14 mouse cellular contexts compared by ENCODE assay signal in the genomic region with DNA sequence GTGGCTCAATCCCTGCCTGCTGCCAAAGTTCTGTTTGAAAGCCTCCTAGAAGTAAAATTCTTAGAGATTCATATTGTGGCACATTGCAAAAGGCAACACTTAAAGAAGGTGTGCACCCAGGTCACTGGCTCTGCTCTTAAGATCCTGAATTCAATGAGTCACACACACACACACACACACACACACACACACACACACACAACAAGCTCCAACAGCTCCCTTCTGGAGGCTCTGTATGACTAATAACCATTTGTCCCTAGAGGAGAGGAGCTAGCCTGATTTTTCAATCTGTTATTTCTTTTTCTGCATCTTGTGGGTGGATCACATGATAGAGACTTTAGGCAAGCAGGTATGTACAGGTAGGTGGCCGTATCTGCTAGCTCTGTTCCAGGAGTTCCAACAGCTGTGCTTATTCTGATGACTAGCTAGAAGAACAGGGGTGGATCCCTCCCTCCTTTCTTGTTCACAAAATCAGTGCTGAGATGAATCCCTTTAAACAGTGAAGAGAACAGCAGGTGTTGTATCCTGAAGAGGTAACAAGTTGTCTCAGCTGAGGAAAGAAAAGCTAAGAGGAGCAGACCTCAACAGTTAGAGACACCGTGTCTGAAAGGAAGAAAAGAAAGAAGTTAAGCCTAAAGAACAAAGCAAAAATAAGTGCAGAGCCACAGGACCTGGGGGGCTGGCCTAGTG. TPM values are rescaled to one million over a fixed set of nuclear protein-coding genes. Genes with fewer than 3 reads are reported as not detected.
DNase-seq lines count a peak whose midpoint lies in the region; ATAC-seq and TF ChIP-seq lines count a peak whose summit lies in the region.
"Had no signal": no experiment of that assay in that cellular context is flagged by ENCODE, and none has a peak within 500 bp of the region (broad histone marks: within the 10 kb centered on the region; RNA-seq: fewer than 3 reads in every experiment).

No protein-coding gene starts in this region.

- no peaks in the 10 kb centered on the region for H3K36me3 ChIP-seq in embryonic facial prominence, embryonic 14.5 days (ENCODE audit: control insufficient read depth, insufficient read depth, low read length)
- no peaks in the 10 kb centered on the region for H3K36me3 ChIP-seq in embryonic facial prominence, embryonic 10.5 days (replicated peaks)
- no peaks in the 10 kb centered on the region for H3K36me3 ChIP-seq in liver, postnatal 0 days (replicated peaks; ENCODE audit: insufficient read depth, low read length)
- no peaks in the 10 kb centered on the region for H3K36me3 ChIP-seq in liver, embryonic 12.5 days
- H3K36me3 ChIP-seq in CH12.LX (replicated peaks in 1 of 2; ENCODE audit: control insufficient read depth in 1 of 2, insufficient read depth in 1 of 2, low read length in 1 of 2) = no peaks in the 10 kb centered on the region
- H3K36me3 ChIP-seq: limb, embryonic 10.5 days; midbrain, embryonic 15.5 days had no signal

- no peaks in the 10 kb centered on the region for H3K27me3 ChIP-seq in embryonic facial prominence, embryonic 14.5 days (replicated peaks; ENCODE audit: control insufficient read depth, insufficient read depth, low read length)
- H3K27me3 ChIP-seq in embryonic facial prominence, embryonic 10.5 days (replicated peaks; ENCODE audit: low read depth, poor library complexity, severe bottlenecking) = no peaks in the 10 kb centered on the region
- H3K27me3 ChIP-seq in liver, postnatal 0 days (ENCODE audit: insufficient read depth, low read length) = no peaks in the 10 kb centered on the region
- H3K27me3 ChIP-seq in liver, embryonic 12.5 days (replicated peaks) = no peaks in the 10 kb centered on the region
- no peaks in the 10 kb centered on the region for H3K27me3 ChIP-seq in CH12.LX (replicated peaks)
- H3K27me3 ChIP-seq: midbrain, embryonic 15.5 days had no signal

- TF ChIP-seq EP300 in liver, postnatal 0 days (IDR thresholded peaks at IDR 0.05; ENCODE audit: low read depth) = no peak
- no peak for TF ChIP-seq EP300 in CH12.LX (IDR thresholded peaks at IDR 0.05; ENCODE audit: low read length)

- H3K27ac ChIP-seq in embryonic facial prominence, embryonic 14.5 days (replicated peaks; ENCODE audit: low read depth, low read length) = no peak overlapping the region
- no peak overlapping the region for H3K27ac ChIP-seq in embryonic facial prominence, embryonic 10.5 days (replicated peaks)
- H3K27ac ChIP-seq in liver, postnatal 0 days (ENCODE audit: low read depth) = peak overlapping the region; percentile 66
- no peak overlapping the region for H3K27ac ChIP-seq in liver, embryonic 12.5 days
- peak overlapping the region; percentile 94 for H3K27ac ChIP-seq in CH12.LX (ENCODE audit: insufficient read depth, low read depth)
- H3K27ac ChIP-seq: limb, embryonic 10.5 days; midbrain, embryonic 15.5 days had no signal

- H3K4me1 ChIP-seq in embryonic facial prominence, embryonic 14.5 days (ENCODE audit: control insufficient read depth, insufficient read depth, low read length) = no peaks in the 10 kb centered on the region
- peaks cover 8% of the 10 kb centered on the region for H3K4me1 ChIP-seq in embryonic facial prominence, embryonic 10.5 days
- H3K4me1 ChIP-seq in liver, postnatal 0 days (ENCODE audit: insufficient read depth) = peaks cover 2% of the 10 kb centered on the region; the same call in 1 of the 2 replicates
- 0 out of 2 replicates have a peak, but pooled peaks cover 5% of the 10 kb centered on the region for H3K4me1 ChIP-seq in liver, embryonic 12.5 days
- peaks cover 10 to 31% of the 10 kb centered on the region in 2 experiments for H3K4me1 ChIP-seq in CH12.LX (ENCODE audit: control insufficient read depth in 1 of 2, insufficient read depth in 2 of 2)
- H3K4me1 ChIP-seq: limb, embryonic 10.5 days had no signal

- H3K9me3 ChIP-seq in embryonic facial prominence, embryonic 14.5 days (ENCODE audit: control insufficient read depth, low read length) = no peaks in the 10 kb centered on the region
- no peaks in the 10 kb centered on the region for H3K9me3 ChIP-seq in embryonic facial prominence, embryonic 10.5 days
- H3K9me3 ChIP-seq in liver, postnatal 0 days (ENCODE audit: low read length) = no peaks in the 10 kb centered on the region
- H3K9me3 ChIP-seq in liver, embryonic 12.5 days (replicated peaks) = no peaks in the 10 kb centered on the region
- H3K9me3 ChIP-seq in CH12.LX (replicated peaks; ENCODE audit: low read length) = no peaks in the 10 kb centered on the region
- H3K9me3 ChIP-seq: limb, embryonic 10.5 days; midbrain, embryonic 15.5 days had no signal

- H3K79me2 ChIP-seq in CH12.LX (replicated peaks; ENCODE audit: control insufficient read depth, extremely low read depth, insufficient read depth, poor library complexity, severe bottlenecking) = no peaks in the 10 kb centered on the region

- H3K4me2 ChIP-seq in embryonic facial prominence, embryonic 14.5 days (ENCODE audit: low read depth, low read length) = no peak overlapping the region
- H3K4me2 ChIP-seq in liver, postnatal 0 days (ENCODE audit: low read depth, low read length) = peak overlapping the region; percentile 47
- H3K4me2 ChIP-seq in liver, embryonic 12.5 days = no peak overlapping the region
- peak overlapping the region; percentile 99; the same call in 1 of the 2 replicates for H3K4me2 ChIP-seq in CH12.LX (ENCODE audit: insufficient read depth, low read depth, poor library complexity, severe bottlenecking)

- ATAC-seq in embryonic facial prominence, embryonic 14.5 days (ENCODE audit: low read depth) = no peak
- ATAC-seq in liver, postnatal 0 days = no peak
- ATAC-seq in liver, embryonic 12.5 days = no peak
- ATAC-seq in granulocyte monocyte progenitor cell, adult 5-6 weeks (replicated peaks; ENCODE audit: poor library complexity, severe bottlenecking) = peak; percentile 1; the same call in 1 of the 2 replicates
- no peak for ATAC-seq in activated CD4-positive, CD25-positive, alpha-beta regulatory T cell, adult 4 months

- no peak for TF ChIP-seq RAD21 in CH12.LX (IDR thresholded peaks at IDR 0.05; ENCODE audit: low read depth, low read length)

- in situ Hi-C loops in CH12.LX (cut with MboI; ENCODE audit: low pct_ligation_motif_present, low pct_unique_long_range_greater_than_20kb, low sequenced_read_pairs) = no loop called here

- dilution Hi-C loops in CH12.LX (cut with MboI; ENCODE audit: extremely low pct_ligation_motif_present, extremely low pct_unique_long_range_greater_than_20kb, low sequenced_read_pairs) = no loop called here

- no peak for TF ChIP-seq POLR2A in CH12.LX (IDR thresholded peaks at IDR 0.05; ENCODE audit: low read depth, low read length)

- no peak for TF ChIP-seq CTCF in liver, postnatal 0 days (IDR thresholded peaks at IDR 0.05; ENCODE audit: low read depth)
- TF ChIP-seq CTCF in CH12.LX (conservative IDR thresholded peaks at IDR 0.05 in 1 of 2, IDR thresholded peaks at IDR 0.05 in 1 of 2; ENCODE audit: low read depth in 2 of 2, low read length in 2 of 2) = no peak

- 45% methylated on average over 2 of the region's 2 CpGs for WGBS in embryonic facial prominence, embryonic 14.5 days
- WGBS in embryonic facial prominence, embryonic 10.5 days = 48% methylated on average over 2 of the region's 2 CpGs
- WGBS in liver, postnatal 0 days (ENCODE audit: insufficient replicate concordance) = 48% methylated on average over 2 of the region's 2 CpGs
- WGBS in liver, embryonic 12.5 days (ENCODE audit: insufficient replicate concordance) = 34% methylated on average over 2 of the region's 2 CpGs

- no peak overlapping the region for H3K9ac ChIP-seq in embryonic facial prominence, embryonic 14.5 days (ENCODE audit: low read depth, low read length)
- no peak overlapping the region for H3K9ac ChIP-seq in liver, postnatal 0 days (replicated peaks)
- H3K9ac ChIP-seq in liver, embryonic 12.5 days = no peak overlapping the region
- peak overlapping the region; percentile 10; the same call in 1 of the 2 replicates for H3K9ac ChIP-seq in CH12.LX (ENCODE audit: insufficient read depth, low read depth)
- H3K9ac ChIP-seq: midbrain, embryonic 15.5 days had no signal

- no peak overlapping the region for H3K4me3 ChIP-seq in embryonic facial prominence, embryonic 14.5 days (ENCODE audit: low read depth, low read length)
- H3K4me3 ChIP-seq in embryonic facial prominence, embryonic 10.5 days = no peak overlapping the region
- H3K4me3 ChIP-seq in liver, postnatal 0 days (ENCODE audit: low read depth, low read length) = no peak overlapping the region
- no peak overlapping the region for H3K4me3 ChIP-seq in liver, embryonic 12.5 days
- peak overlapping the region in 1 of 3 experiments; percentile 22 for H3K4me3 ChIP-seq in CH12.LX (replicated peaks in 1 of 3; ENCODE audit: low read depth in 2 of 3, low read length in 2 of 3, poor library complexity in 1 of 3)
- H3K4me3 ChIP-seq: limb, embryonic 10.5 days; midbrain, embryonic 15.5 days had no signal

- DNase-seq in embryonic facial prominence, embryonic 14.5 days (ENCODE audit: low spot score) = peak; percentile 5
- DNase-seq in embryonic facial prominence, embryonic 10.5 days (ENCODE audit: low spot score) = no peak
- DNase-seq in liver, postnatal 0 days = no peak
- DNase-seq in CH12.LX (ENCODE audit: extremely low read depth) = peak; percentile 19
- DNase-seq in Muller cell, postnatal 12 days (ENCODE audit: inconsistent ontology term) = no peak
- DNase-seq: adrenal gland, postnatal 25 days; cerebellum, adult 9-10 months; gastrocnemius, postnatal 14 days; lung, adult 2 months had no signal

TF ChIP-seq in CH12.LX, 34 proteins besides CTCF, POLR2A, EP300 and RAD21:
- peak; percentile 34; the same call in 1 of the 2 replicates for TF ChIP-seq IRF4 (IDR thresholded peaks at IDR 0.05; ENCODE audit: low read depth, low read length)
- no peak for TF ChIP-seq USF2 (conservative IDR thresholded peaks at IDR 0.05; ENCODE audit: low read depth, low read length)
- no peak for TF ChIP-seq KAT2A (IDR thresholded peaks at IDR 0.05; ENCODE audit: insufficient replicate concordance, low read length)

RNA-seq across cellular contexts. Expression of a gene that starts 27.2 kb away (rescaled TPM):
- polyA plus RNA-seq in embryonic facial prominence, embryonic 14.5 days (2014; fragmentation: Nextera tagmentation; extraction: Ambion mirVana) = 6.0 and 6.7 TPM in 2 replicates
- polyA plus RNA-seq in embryonic facial prominence, embryonic 10.5 days (2016; fragmentation: Nextera tagmentation; extraction: Ambion mirVana) = 5.8 and 6.2 TPM in 2 replicates
- polyA plus RNA-seq in liver, postnatal 0 days (2015; fragmentation: Nextera tagmentation; extraction: Ambion mirVana) = 1.1 and 1.9 TPM in 2 replicates
- 1.3 and 1.7 TPM in 2 replicates for polyA plus RNA-seq in liver, embryonic 12.5 days (2016; fragmentation: Nextera tagmentation; extraction: Ambion mirVana)
- total RNA-seq in CH12.LX (2012; rRNA removed) = 3.2 and 6.3 TPM in 2 replicates
- 3.4 and 4.0 TPM in 2 replicates for total RNA-seq in CH12.LX (2014; rRNA removed)
- polyA plus RNA-seq in CH12.LX (2012; ENCODE audit: insufficient read length, low read depth) = 2.2 and 2.3 TPM in 2 replicates
- not detected in 2 replicates for total RNA-seq in granulocyte monocyte progenitor cell, adult 5-6 weeks (2014; fragmentation: Nextera tagmentation)
- 0.39 and 0.67 TPM in 2 replicates for total RNA-seq in granulocyte monocyte progenitor cell, adult 5-6 weeks (2017)
- 1 to 10 TPM; 7.4 to 8.5 TPM for polyA plus RNA-seq in activated CD4-positive, CD25-positive, alpha-beta regulatory T cell, adult 4 months (2017; shearing (Covaris generic))

Comparison
In these comparisons a context has a peak if more than half of its experiments do, and no peak if none do; other contexts are left out.
1. DNase-seq: peak in embryonic facial prominence, embryonic 14.5 days (single experiment) and CH12.LX (single experiment); none in embryonic facial prominence, embryonic 10.5 days (single experiment), liver, postnatal 0 days (single experiment) and Muller cell, postnatal 12 days (single experiment).
2. H3K27ac ChIP-seq: peak in liver, postnatal 0 days (single experiment) and CH12.LX (single experiment); none in embryonic facial prominence, embryonic 14.5 days (single experiment), embryonic facial prominence, embryonic 10.5 days (single experiment) and liver, embryonic 12.5 days (single experiment).
3. H3K4me2 ChIP-seq: peak in liver, postnatal 0 days (single experiment) and CH12.LX (single experiment); none in embryonic facial prominence, embryonic 14.5 days (single experiment) and liver, embryonic 12.5 days (single experiment).